Mouse (Mus musculus): ENCODE results near the gene Oprd1. TPM values are rescaled to one million over a fixed set of nuclear protein-coding genes. Genes with fewer than 3 reads are reported as not detected.

Gene Oprd1
- polyA plus RNA-seq, 1 experiment from 2014 or later: 0.05 TPM

DNA sequence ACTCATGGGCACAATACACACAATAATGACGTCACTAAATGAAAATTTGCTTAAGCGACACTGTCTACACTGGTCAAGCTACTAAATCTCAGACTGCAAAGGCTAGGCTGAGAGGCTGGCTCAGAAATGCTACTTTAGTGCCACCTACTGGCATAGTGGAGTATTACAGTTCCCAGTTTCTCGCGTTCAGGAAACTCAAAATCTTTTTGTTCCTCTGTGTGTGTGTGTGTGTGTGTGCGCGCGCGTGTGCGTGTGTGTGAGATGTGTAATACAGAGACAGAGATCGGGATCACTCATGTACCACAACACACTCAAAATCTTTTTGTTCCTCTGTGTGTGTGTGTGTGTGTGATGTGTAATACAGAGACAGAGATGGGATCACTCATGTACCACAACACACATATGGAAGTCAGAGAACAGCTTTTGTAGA is 34.4 kb upstream of the Oprd1 start:
- Histone ChIP-seq H3K27ac (no peak overlapping the region), H3K9me3 (replicated peaks; ENCODE audit: low read length) (no peaks in the 10 kb centered on the region), H3K4me1 (replicated peaks; ENCODE audit: insufficient read depth, low read length) (no peaks in the 10 kb centered on the region), H3K4me3 (replicated peaks; ENCODE audit: low read depth, low read length) (no peak overlapping the region), H3K27me3 (ENCODE audit: insufficient read depth, low read length) (no peaks in the 10 kb centered on the region), H3K4me2 (ENCODE audit: low read length) (no peak overlapping the region), H3K36me3 (ENCODE audit: insufficient read depth, low read length) (0 out of 2 replicates have a peak, but pooled peaks cover 4% of the 10 kb centered on the region), H3K9ac (ENCODE audit: low read depth, low read length) (no peak overlapping the region)
- peak; percentile 98 for TF ChIP-seq CTCF (IDR thresholded peaks at IDR 0.05; ENCODE audit: low read depth)
- ATAC-seq (replicated peaks; ENCODE audit: low FRiP score, low read depth) (peak; percentile 80), DNase-seq (ENCODE audit: low spot score) (peak; percentile 83)
- WGBS: 6% methylated on average over 10 of the region's 10 CpGs

DNA sequence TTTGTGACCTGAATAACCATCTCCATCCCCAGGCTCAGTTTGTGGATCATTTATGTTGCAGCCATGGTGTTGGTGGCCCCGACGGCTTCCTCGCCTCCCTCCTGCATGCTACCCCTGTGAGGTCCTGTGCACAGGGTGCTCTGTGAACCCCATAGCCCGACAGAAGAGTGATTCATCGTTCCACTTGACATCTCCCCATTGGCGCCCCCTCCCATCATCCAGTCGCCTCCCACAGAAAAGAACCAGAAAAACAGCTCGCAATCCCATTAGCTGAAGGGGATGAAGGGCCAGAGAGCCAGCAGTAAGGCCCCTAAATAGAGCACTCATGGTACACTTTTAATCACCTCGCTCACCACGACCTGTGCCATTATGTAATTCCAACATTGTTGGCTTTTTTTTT is 32.2 kb upstream of the Oprd1 start:
- Histone ChIP-seq H3K9me3 (replicated peaks; ENCODE audit: low read length) (no peaks in the 10 kb centered on the region), H3K4me1 (replicated peaks; ENCODE audit: insufficient read depth, low read length) (no peaks in the 10 kb centered on the region), H3K27me3 (ENCODE audit: insufficient read depth, low read length) (no peaks in the 10 kb centered on the region), H3K36me3 (ENCODE audit: insufficient read depth, low read length) (no peaks in the 10 kb centered on the region), H3K4me2 (ENCODE audit: low read length) (no peak overlapping the region), H3K27ac (no peak overlapping the region), H3K4me3 (replicated peaks; ENCODE audit: low read depth, low read length) (no peak overlapping the region), H3K9ac (ENCODE audit: low read depth, low read length) (no peak overlapping the region)
- DNase-seq (ENCODE audit: low spot score) (no peak), ATAC-seq (replicated peaks; ENCODE audit: low FRiP score, low read depth) (no peak)
- WGBS: 40% methylated on average over 10 of the region's 10 CpGs
- TF ChIP-seq CTCF (IDR thresholded peaks at IDR 0.05; ENCODE audit: low read depth): no peak

- no peak overlapping the region for H3K4me2 ChIP-seq (ENCODE audit: low read length)
- H3K27me3 ChIP-seq (ENCODE audit: insufficient read depth, low read length): no peaks in the 10 kb centered on the region
- WGBS: 20% methylated on average over 7 of the region's 7 CpGs
- H3K36me3 ChIP-seq (ENCODE audit: insufficient read depth, low read length): no peaks in the 10 kb centered on the region
- no peak overlapping the region for H3K4me3 ChIP-seq (replicated peaks; ENCODE audit: low read depth, low read length)
- H3K27ac ChIP-seq: no peak overlapping the region
- H3K9ac ChIP-seq (ENCODE audit: low read depth, low read length): no peak overlapping the region
- no peaks in the 10 kb centered on the region for H3K9me3 ChIP-seq (replicated peaks; ENCODE audit: low read length)
- TF ChIP-seq CTCF (IDR thresholded peaks at IDR 0.05; ENCODE audit: low read depth): no peak
- DNase-seq (ENCODE audit: low spot score): no peak
- H3K4me1 ChIP-seq (replicated peaks; ENCODE audit: insufficient read depth, low read length): no peaks in the 10 kb centered on the region
- ATAC-seq (replicated peaks; ENCODE audit: low FRiP score, low read depth): no peak
These were observed 26.6 kb upstream of the Oprd1 start for GRCm38 (mm10) chr4:132170891-132171290.

DNA sequence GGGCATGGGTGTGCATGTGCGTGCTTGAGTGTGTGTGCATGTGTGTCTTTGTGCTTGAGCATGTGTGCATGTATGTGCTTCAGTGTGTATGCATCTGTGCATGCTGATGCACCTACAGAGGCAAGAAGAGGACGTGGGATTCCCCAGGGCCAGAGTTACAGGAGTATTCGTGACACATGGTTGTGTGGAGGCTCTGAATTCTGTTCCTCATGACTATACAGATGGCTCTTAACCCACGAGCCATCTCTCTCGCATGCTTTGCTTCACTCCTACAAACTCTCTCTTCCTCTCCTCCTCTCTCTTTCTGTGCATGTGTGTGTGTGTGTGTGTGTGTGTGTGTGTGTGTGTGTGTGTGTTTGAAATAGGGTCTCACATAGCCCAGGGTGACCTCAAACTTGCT is 25.5 kb upstream of the Oprd1 start:
- Histone ChIP-seq H3K4me1 (replicated peaks; ENCODE audit: insufficient read depth, low read length) (no peaks in the 10 kb centered on the region), H3K27ac (no peak overlapping the region), H3K27me3 (ENCODE audit: insufficient read depth, low read length) (no peaks in the 10 kb centered on the region), H3K4me3 (replicated peaks; ENCODE audit: low read depth, low read length) (no peak overlapping the region), H3K4me2 (ENCODE audit: low read length) (no peak overlapping the region), H3K36me3 (ENCODE audit: insufficient read depth, low read length) (no peaks in the 10 kb centered on the region), H3K9ac (ENCODE audit: low read depth, low read length) (no peak overlapping the region), H3K9me3 (replicated peaks; ENCODE audit: low read length) (no peaks in the 10 kb centered on the region)
- ATAC-seq (replicated peaks; ENCODE audit: low FRiP score, low read depth): no peak
- DNase-seq (ENCODE audit: low spot score): no peak
- WGBS: 65% methylated on average over 5 of the region's 5 CpGs
- TF ChIP-seq CTCF (IDR thresholded peaks at IDR 0.05; ENCODE audit: low read depth): no peak

DNA sequence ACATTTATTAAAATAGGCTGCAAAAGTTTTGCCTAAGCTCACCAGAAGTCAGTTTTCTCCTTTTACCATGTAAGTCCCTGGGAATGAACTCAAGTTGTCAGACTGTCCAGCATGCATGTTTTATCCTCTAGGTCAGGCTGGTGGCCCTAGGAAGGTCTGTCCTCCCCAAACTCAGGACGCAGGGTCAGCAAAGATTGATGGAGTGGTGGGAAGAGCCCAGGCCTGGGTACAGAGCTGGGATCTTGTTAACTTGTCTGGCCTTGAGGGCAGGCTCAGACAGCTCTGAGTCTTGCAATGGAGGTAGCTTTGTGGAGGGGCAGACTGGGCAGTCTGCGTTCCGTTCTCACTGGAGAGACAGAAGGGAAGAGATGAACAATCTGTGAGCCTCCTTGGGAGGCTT is 25.0 kb upstream of the Oprd1 start:
- Histone ChIP-seq H3K4me3 (replicated peaks; ENCODE audit: low read depth, low read length) (no peak overlapping the region), H3K27me3 (ENCODE audit: insufficient read depth, low read length) (no peaks in the 10 kb centered on the region), H3K27ac (no peak overlapping the region), H3K36me3 (ENCODE audit: insufficient read depth, low read length) (no peaks in the 10 kb centered on the region), H3K4me2 (ENCODE audit: low read length) (no peak overlapping the region), H3K4me1 (replicated peaks; ENCODE audit: insufficient read depth, low read length) (no peaks in the 10 kb centered on the region), H3K9ac (ENCODE audit: low read depth, low read length) (no peak overlapping the region), H3K9me3 (replicated peaks; ENCODE audit: low read length) (no peaks in the 10 kb centered on the region)
- ATAC-seq (replicated peaks; ENCODE audit: low FRiP score, low read depth): no peak
- no peak for TF ChIP-seq CTCF (IDR thresholded peaks at IDR 0.05; ENCODE audit: low read depth)
- WGBS: 52% methylated on average over 3 of the region's 3 CpGs
- DNase-seq (ENCODE audit: low spot score): no peak

DNA sequence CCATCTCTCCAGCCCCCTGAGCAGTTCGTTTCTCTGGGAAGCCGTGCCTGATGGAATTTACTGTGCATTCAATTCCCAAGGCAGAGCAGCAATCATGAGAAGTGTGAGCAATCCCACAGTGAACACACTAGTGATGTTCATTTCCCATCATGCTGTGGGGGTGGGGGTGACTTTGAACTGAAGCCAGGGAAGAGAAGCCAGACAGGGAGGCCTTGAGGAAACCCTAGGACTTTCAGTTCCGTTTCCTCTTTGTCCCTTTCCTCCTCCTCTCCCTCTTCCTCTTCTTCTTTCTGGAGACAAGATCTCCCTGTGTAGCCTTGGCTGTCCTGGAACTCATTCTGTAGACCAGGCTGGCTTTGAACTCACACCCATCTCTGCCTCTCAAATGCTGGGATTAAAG is 23.1 kb upstream of the Oprd1 start:
- no peak for TF ChIP-seq CTCF (IDR thresholded peaks at IDR 0.05; ENCODE audit: low read depth)
- DNase-seq (ENCODE audit: low spot score) (no peak), ATAC-seq (replicated peaks; ENCODE audit: low FRiP score, low read depth) (no peak)
- H3K4me3 ChIP-seq (replicated peaks; ENCODE audit: low read depth, low read length): no peak overlapping the region
- H3K36me3 ChIP-seq (ENCODE audit: insufficient read depth, low read length): no peaks in the 10 kb centered on the region
- no peaks in the 10 kb centered on the region for H3K9me3 ChIP-seq (replicated peaks; ENCODE audit: low read length)
- WGBS: 82% methylated on average over 3 of the region's 3 CpGs
- H3K27ac ChIP-seq: no peak overlapping the region
- H3K4me1 ChIP-seq (replicated peaks; ENCODE audit: insufficient read depth, low read length): no peaks in the 10 kb centered on the region
- no peaks in the 10 kb centered on the region for H3K27me3 ChIP-seq (ENCODE audit: insufficient read depth, low read length)
- H3K9ac ChIP-seq (ENCODE audit: low read depth, low read length): no peak overlapping the region
- no peak overlapping the region for H3K4me2 ChIP-seq (ENCODE audit: low read length)

Data from kidney, postnatal 0 days (tissue).